Mouse (Mus musculus): ENCODE data around the gene Csde1. TPM values are rescaled to one million over a fixed set of nuclear protein-coding genes. Genes with fewer than 3 reads are reported as not detected.

The Csde1 gene
- total RNA-seq, 4 experiments from 2014 or later, result 239 to 259 (median 251) TPM

Other genes with a start within 250 kb of the Csde1 start
- not detected for gene Tshb, start 237.7 kb upstream of the Csde1 start, total RNA-seq (2022)
- not detected for gene Sycp1, start 84.3 kb upstream of the Csde1 start, total RNA-seq (2022)
- not detected for gene Nr1h5, start 56.3 kb upstream of the Csde1 start, total RNA-seq (2022)
- gene Sike1, start 24.7 kb upstream of the Csde1 start, total RNA-seq (2022), result 10 to 100 TPM; 51.7 to 68.7 (median 67.0) TPM
- gene Nras, start 37.9 kb downstream of the Csde1 start, total RNA-seq (2022), result 10 to 100 TPM; 61.6 to 82.7 (median 65.9) TPM
- not detected for gene Ampd1, start 53.6 kb downstream of the Csde1 start, total RNA-seq (2022)
- 1 to 10 TPM in 2 of 4 experiments, under 1 TPM in 2; 0.39 to 1.1 (median 0.75) TPM for gene Dennd2c, start 82.2 kb downstream of the Csde1 start, total RNA-seq (2022)
- gene Bcas2, start 151.2 kb downstream of the Csde1 start, total RNA-seq (2022), result 10 to 100 TPM; 67.1 to 70.8 (median 67.8) TPM